Mouse (Mus musculus) left cerebral cortex, postnatal 4 days (tissue): ENCODE measurements around the gene Gtdc1. TPM values are rescaled to one million over a fixed set of nuclear protein-coding genes. Genes with fewer than 3 reads are reported as not detected.

Source experiments
- DNase-seq: peaks from one replicate; pipeline ENCODE4 v3.0.0-alpha.2; 2022
- intact Hi-C: fragments of 180-260 bp; cut with DNase I; formaldehyde crosslinking; loops from one replicate; pipeline ENCODE4 v1.15.1; 2025
- total RNA-seq, 2 experiments: library from RNA; stranded (reverse); gene quantifications; 2 replicates each; pipeline ENCODE4 v1.2.3; 2021

Gene Gtdc1
- 100 to 1,000 TPM; 103 to 108 TPM for total RNA-seq

DNA sequence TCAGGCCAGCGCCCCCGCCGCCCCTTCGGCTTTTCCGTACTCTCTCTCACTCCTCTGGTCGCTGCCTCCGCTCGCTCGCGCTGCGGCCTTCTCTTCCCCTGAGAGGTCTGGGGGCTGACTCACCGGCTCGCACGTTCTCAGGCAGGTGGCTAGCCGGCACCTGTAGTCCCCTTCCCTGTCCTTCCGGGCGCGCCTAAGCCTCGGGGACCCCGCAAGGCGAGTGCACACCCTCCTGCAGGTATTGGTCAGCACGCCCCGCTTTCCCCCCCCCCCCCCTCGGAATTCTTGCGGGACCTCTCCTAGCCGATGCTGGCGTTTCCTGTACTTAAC lies at the start of gene Gtdc1:
Gene Gtdc1 (minus strand): TSS at position 176 of the 330 bp plus-strand sequence.
- no peak for DNase-seq
- intact Hi-C loops, result loop anchor here (5.0 to 10.0 kb wide), 2 partner anchors 180 to 453 kb away; no protein-coding TSS in a partner anchor

- no peak for DNase-seq
- intact Hi-C loops, result no loop called here
These were observed 49.6 kb upstream of the Gtdc1 start for GRCm38 (mm10) chr2:44977051-44977450.

DNA sequence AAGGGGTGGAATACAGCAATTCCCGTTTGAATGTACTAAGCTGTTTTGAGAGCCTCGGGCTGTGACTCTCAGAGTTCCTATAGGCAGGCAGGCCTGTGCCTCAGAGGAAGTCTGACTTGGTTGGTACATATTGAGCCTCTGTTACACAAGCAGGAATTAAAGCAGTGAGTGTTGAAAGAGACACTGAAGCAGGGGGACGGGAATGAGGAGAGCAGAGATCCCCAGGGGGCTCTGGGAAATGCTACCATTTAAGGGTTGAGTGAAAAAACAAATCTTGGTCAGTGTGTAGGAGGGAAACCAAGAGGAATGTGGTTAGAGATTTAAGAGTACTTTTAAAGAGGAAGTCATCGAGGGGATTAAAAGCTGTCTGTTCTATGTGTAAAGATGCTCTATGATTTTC lies 49.0 kb upstream of the Gtdc1 start:
- DNase-seq, result no peak
- intact Hi-C loops, result no loop called here

GRCm38 (mm10) chr2:44973828-44974227 lies 46.4 kb upstream of the Gtdc1 start:
- intact Hi-C loops, result no loop called here
- no peak for DNase-seq

DNA sequence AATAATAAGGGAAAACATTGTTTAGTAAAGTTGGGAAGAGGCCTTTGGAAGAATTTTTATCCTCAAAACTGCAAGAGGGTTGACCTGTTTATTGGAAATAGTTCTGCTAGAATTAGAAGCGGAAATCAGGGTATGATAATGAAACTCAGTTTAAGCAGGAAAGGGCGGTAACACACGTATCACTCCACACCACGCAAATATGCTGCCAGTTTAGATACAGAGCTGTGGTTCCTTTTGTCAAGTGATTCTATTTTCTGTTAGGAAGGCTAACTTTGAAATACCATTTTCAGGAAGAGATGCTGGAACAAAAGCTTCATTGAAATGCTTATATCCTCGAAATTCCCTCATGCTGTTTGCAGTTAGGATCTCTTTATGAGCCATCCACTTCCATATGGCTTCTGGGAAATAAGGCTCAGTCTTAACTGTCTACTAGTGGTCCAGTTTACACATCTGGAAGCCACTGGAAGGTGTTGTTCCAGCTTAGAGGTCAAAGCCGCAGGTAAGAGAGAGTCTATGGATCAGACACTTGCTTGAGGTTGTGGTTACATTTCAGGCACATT lies 42.7 kb upstream of the Gtdc1 start:
- DNase-seq, result no peak

GRCm38 (mm10) chr2:44969640-44970039 lies 42.2 kb upstream of the Gtdc1 start:
- intact Hi-C loops, result no loop called here
- DNase-seq, result no peak

More for the DNA sequence above, 42.7 kb upstream of the Gtdc1 start:
- intact Hi-C loops, result no loop called here

- DNase-seq, result no peak
These were observed 41.8 kb upstream of the Gtdc1 start for GRCm38 (mm10) chr2:44969226-44969625.

DNA sequence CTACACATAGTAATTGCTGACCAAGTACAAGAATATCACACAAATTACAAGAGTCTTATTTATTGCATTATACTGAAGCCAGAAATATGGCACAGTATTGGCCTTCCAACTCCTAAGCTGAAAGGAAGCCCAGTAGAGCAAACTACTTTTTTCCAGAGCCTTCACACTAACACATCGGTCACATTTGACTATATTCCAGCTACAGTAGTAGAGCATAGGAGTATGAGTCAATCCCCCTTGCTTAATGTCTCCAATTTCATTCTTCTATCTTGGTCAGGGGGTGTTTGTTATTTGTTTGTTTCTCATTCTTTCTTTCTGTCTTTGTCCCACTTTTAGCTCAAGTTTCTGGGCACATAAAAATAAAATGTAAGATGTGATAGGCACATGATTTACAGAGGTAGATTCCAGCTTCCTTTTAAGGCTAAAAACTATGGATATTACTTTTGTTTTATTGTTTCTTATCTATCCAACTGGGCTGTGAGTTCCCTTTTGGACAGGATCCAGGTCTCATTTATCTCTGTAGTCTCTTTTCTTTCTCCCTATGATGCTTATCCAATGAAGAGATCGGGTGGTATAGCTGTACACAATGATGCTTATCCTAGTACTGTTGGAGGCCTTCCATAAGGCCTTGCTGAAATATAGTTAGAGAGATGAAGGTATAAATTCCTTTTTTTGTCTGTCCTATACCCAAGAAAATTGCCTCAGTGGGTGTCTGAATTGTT lies 38.5 kb upstream of the Gtdc1 start:
- intact Hi-C loops, result no loop called here
- DNase-seq, result no peak

More at GRCm38 (mm10) chr2:44969226-44969625, 41.8 kb upstream of the Gtdc1 start:
- intact Hi-C loops, result no loop called here

DNA sequence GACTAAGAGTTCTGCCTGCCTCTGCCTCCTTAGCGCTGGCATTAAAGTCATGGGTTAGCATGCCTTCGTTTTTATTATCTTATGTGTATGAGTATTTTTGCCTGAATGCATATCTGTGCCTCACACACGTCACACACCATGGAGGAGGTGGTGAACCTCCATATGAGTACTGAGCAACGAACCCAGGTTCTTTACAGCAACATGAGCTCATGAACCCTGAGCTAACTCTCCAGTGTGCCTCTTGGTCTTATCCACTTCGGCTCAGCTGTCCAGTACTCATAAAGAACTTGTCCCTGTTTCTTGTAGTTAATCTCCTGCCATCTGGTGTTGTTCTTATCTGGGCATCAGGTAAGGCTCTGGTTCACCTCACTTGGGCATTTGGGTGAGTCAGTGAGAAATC lies 35.2 kb upstream of the Gtdc1 start:
- no peak for DNase-seq
- intact Hi-C loops, result no loop called here

DNA sequence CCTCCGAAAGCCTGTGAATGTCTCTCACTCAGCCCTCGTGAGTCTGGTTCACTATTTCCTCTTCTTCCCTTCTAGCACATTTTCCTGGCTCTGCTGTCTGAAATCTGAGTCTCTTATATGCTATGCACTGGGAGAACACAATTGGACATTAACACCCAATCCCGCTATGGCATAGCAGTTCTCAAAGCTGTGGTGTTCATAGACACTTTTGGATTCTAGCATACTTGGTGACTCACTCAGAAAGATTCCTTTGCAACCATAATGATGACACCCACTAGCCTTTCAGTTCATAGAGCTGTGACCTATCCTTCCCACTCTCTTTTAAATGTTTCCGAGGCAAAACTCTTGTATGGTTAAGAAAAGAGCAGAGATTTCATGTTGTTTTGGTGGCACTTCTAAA lies 33.7 kb upstream of the Gtdc1 start:
- DNase-seq, result no peak
- intact Hi-C loops, result no loop called here

DNA sequence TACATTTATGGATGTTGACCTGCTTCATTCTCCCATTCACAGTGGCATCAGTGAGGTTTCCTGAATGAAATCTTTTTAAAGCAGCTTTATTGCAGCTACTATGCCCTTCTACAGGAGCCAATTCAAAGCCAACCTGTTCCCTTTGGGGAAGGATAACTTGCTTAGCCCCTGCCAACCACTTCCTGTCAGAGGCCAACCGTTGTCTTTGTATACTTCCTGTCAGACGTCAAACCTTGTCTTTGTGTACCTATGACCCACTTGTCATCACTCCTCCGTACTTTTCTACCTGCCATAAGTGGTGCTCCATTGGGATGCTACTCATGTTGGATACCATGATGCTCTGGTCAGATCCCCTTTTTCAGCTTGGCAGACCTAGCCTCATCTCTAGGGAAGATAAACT lies 33.1 kb upstream of the Gtdc1 start:
- DNase-seq, result no peak
- intact Hi-C loops, result no loop called here

DNA sequence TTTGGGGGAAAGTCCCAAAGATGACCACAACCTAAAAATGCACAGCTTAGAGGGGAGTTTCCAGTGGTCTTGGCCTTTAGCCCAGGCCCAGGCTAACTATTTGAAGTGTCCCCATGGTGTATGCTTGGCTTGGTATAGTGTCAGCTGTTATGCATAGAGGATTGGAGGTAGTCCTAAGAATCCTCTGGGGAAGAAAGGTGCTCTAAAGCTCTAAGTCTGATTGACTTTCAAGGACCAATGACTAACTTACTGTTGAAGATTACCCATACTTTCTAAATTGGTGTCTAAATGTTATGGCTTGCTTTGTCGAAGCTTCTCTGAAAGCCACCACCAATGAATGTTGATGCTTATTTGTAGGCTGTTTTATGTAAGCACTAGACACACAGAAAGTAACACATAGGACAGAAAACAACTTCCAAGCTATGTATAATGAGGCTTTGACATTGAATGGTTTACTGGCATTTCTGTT lies 29.9 kb upstream of the Gtdc1 start:
- no peak for DNase-seq
- intact Hi-C loops, result no loop called here

DNA sequence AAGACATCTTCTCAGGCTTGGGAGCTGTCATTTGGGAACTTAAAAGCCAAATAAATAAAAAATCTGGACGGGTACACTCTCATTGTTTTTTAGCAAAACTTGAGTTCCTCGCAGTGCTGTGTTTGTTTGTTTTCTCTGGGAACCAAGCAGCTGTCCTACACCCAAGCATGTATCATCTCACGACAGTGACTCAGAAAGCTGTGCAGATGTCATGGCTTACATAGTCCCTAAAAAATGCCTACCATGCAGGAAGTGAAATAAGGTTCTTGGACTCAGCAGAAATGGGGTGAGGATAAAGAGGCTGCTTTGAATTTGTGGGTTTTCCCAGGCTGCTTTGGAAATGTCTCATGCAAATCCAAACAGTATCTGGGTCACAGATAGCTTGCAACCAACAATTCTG lies 28.8 kb upstream of the Gtdc1 start:
- intact Hi-C loops, result no loop called here
- DNase-seq, result no peak

GRCm38 (mm10) chr2:44955506-44955905 lies 28.0 kb upstream of the Gtdc1 start:
- no peak for DNase-seq
- intact Hi-C loops, result no loop called here

GRCm38 (mm10) chr2:44954180-44954579 lies 26.7 kb upstream of the Gtdc1 start:
- intact Hi-C loops, result no loop called here
- no peak for DNase-seq

DNA sequence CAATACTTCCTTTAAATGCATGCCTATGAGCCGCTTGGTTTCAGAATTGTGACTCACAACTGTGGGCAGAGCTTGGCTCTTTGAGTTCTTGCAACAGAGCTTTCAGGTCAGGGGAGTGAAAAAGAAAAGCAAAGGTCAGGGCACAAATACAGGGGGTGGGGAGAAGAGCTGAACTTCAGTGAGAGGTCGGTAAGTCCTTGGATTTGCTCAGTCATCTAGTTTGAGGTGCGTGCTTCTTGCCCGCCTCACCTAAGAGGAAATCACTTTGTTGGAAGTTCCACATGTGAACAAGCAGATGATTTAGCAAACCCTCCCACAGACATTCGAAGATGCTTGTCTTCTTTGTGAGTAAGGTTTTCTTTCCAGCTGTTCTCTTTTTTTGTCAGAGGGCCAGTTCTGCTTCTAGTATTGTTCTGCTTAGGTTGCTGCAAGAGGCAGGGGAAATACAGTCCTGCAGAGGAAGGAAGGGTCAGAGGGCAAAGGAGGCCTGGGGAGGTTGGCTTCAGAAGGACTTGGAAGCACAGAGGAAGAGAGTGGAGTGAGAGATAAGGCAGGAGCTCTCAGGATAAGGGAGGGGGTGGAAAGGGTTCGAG lies 25.5 kb upstream of the Gtdc1 start:
- DNase-seq, result no peak
- intact Hi-C loops, result no loop called here

DNA sequence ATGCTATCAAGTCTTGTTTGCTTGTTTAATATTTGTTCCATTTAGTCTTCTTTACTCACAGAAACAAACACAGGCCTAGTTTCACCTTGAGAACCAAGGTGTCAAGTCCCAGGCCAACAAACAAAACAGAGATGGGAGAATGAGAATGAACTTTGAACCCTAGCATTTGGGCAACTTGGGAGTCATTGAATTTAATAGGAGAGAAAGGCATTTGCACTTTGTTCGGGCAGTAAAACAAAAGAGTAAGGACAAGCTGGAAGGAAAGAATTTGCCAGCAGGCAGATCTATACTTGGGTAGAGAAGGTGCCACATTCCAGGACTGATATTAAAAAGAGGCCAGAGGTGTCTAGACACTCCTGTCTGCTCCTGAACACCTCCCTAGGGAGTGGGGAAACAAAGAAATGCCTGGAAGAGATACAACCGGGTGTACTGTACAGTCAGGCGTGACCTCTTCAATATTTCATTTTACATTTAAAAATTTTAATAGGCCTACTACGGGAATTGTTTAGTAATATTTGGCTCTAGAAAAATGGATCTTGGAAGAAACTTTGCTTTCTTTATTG lies 24.3 kb upstream of the Gtdc1 start:
- intact Hi-C loops, result no loop called here
- DNase-seq, result no peak

DNA sequence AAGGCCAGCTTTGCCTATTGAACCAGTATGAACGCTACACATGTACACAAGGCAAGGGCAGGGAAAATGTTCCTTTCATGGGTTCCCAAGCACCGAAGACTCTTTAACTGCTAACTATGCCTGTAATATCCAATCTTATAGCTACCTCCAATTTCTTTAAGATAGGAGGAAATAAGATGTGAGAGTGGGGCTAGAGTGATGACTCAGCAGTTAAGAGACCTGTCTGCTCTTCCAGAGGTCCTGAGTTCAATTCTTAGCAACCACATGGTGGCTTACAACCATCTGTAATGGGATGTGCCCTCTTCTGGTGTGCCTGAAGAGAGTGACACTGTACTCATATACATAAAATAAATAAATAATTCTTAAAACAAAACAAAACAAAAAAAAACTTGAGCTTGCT lies 17.2 kb upstream of the Gtdc1 start:
- intact Hi-C loops, result no loop called here

DNA sequence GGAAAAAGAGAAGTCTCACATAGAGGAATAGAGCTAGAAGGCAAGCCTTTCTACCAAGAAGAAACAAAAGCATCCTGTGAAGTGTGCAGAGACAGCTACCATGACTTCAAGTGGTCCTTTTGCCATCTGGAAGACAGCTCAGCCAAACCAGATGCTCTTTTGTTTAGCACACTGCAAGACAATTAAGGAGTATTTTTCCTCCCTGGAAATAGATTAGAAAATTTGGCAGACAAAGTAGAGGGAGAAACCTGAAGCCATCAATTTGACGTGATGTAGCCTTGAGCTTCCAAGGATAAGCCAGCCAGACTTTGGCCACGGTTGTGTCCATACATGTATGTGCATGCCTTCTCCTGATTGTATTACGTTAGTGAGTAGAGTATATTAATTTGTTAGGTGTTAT lies 3.5 kb upstream of the Gtdc1 start:
- DNase-seq, result no peak
- intact Hi-C loops, result no loop called here

More for the DNA sequence above, 17.2 kb upstream of the Gtdc1 start:
- no peak for DNase-seq

- intact Hi-C loops, result loop anchor here (5.0 to 10.0 kb wide), 2 partner anchors 179 to 454 kb away; no protein-coding TSS in a partner anchor
These were observed 1.2 kb upstream of the Gtdc1 start for GRCm38 (mm10) chr2:44928631-44929030.

GRCm38 (mm10) chr2:44926683-44927481 lies 575 bp downstream of the Gtdc1 start:
- intact Hi-C loops, result loop anchor here (5.0 to 10.0 kb wide), 2 partner anchors 180 to 452 kb away; no protein-coding TSS in a partner anchor
- peak; percentile 88 for DNase-seq

More at GRCm38 (mm10) chr2:44928631-44929030, 1.2 kb upstream of the Gtdc1 start:
- no peak for DNase-seq
